Mouse (Mus musculus) midbrain, embryonic 15.5 days (tissue): ENCODE data around the gene Rpl3. TPM values are rescaled to one million over a fixed set of nuclear protein-coding genes. Genes with fewer than 3 reads are reported as not detected.

Source experiments
- ATAC-seq: fragments of 200-750 bp; cut with Nextera tagmentation; replicated peaks from 2 replicates; pipeline ENCODE4 v1.8.0; 2017; ENCODE audit warnings: moderate TSS enrichment
- H3K27ac ChIP-seq: fragments of 300-500 bp; sonication (generic); 2 replicates; pipeline ENCODE4 v1.5.1; 2015; ENCODE audit warnings: mild to moderate bottlenecking, inconsistent platforms
- H3K27me3 ChIP-seq: fragments of 300-500 bp; sonication (generic); replicated peaks from 2 replicates; pipeline ENCODE4 v1.6.1; 2015; ENCODE audit warnings: inconsistent platforms
- H3K36me3 ChIP-seq: fragments of 300-500 bp; sonication (generic); replicated peaks from 2 replicates; pipeline ENCODE4 v1.6.1; 2015; ENCODE audit warnings: inconsistent platforms
- H3K4me1 ChIP-seq: fragments of 300-500 bp; sonication (generic); 2 replicates; pipeline ENCODE4 v1.6.1; 2015; ENCODE audit warnings: inconsistent platforms
- H3K4me2 ChIP-seq: fragments of 300-500 bp; sonication (generic); 2 replicates; pipeline ENCODE4 v1.6.1; 2015; ENCODE audit warnings: inconsistent platforms, mild to moderate bottlenecking, moderate library complexity
- H3K4me3 ChIP-seq: fragments of 300-500 bp; sonication (generic); 2 replicates; pipeline ENCODE4 v1.5.1; 2015; ENCODE audit warnings: mild to moderate bottlenecking, inconsistent platforms
- H3K9ac ChIP-seq: fragments of 300-500 bp; sonication (generic); 2 replicates; pipeline ENCODE4 v1.6.1; 2015; ENCODE audit warnings: mild to moderate bottlenecking, inconsistent platforms
- H3K9me3 ChIP-seq: fragments of 300-500 bp; sonication (generic); 2 replicates; pipeline ENCODE4 v1.6.1; 2016; ENCODE audit warnings: inconsistent platforms
- WGBS: fragments of 180-500 bp; shearing (Covaris S2); methylation state at CpG from one replicate; pipeline ENCODE4 v1.1.7; 2015; ENCODE audit warnings: mixed read lengths; 5-methylcytosine and 5-hydroxymethylcytosine counted together
- polyA plus RNA-seq: library from polyadenylated mRNA; unstranded; fragments of >200 nt; fragmentation: Nextera tagmentation; extraction: Ambion mirVana; gene quantifications from 2 replicates; pipeline ENCODE4 v1.2.1, GENCODE M21; 2015

Gene Rpl3
- polyA plus RNA-seq: 522 and 525 TPM in 2 replicates

DNA sequence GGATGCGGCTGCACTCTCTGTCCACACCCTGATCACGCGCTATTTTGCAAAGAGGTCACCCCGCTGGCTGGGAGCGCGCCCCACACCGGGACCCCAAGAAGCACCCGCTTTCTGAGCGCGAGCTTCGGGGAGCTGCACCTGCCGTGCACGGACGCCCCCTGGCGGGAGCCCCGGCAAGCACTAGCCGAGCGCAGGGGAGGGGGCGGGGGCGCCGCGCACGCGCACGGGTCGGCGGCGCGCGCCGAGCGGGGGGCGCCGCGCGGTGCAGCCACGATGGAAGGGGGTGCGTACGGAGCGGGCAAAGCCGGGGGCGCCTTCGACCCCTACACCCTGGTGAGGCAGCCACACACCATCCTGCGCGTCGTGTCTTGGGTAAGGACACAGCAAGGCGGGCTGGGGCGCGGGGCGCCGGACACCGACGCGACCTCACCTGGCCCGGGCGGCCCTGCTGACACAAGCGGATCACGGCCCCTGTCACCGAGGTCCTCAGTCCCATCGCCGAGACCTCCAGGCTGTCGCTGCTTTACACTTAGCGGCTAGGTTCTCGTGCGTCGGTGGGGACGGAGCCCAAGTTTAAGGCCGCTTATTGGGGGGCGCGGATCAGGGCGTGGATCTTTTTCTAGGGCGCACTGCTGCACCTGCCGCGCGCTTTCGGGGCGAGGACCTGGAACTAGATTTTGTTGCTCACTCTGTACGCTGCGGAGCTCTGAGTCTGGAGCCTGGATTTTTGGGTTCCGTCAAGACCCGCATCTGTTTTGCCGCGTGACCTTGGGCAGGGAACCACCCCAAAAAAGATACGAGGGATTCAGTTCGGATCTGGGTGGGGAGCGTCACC is at the start of gene Rpl3, which contains the start of gene Syngr1:
Gene Rpl3, minus strand, starts transcription at position 748 of the 835 bp plus-strand sequence.
Gene Syngr1, plus strand, starts transcription at position 214 of the 835 bp plus-strand sequence.
- 1% methylated on average over 84 of the region's 86 CpGs for WGBS
- H3K4me1 ChIP-seq: peaks cover 29% of the 10 kb centered on the region
- peak within 1 kb of the TSS; percentile 67 for H3K27ac ChIP-seq
- peak within 1 kb of the TSS; percentile 85 for H3K4me3 ChIP-seq
- no peaks in the 10 kb centered on the region for H3K27me3 ChIP-seq
- H3K36me3 ChIP-seq: no peaks in the 10 kb centered on the region
- peak within 1 kb of the TSS; percentile 78 for H3K4me2 ChIP-seq
- ATAC-seq: peak; percentile 62
- peak within 1 kb of the TSS; percentile 82 for H3K9ac ChIP-seq
- H3K9me3 ChIP-seq: no peaks in the 10 kb centered on the region

- H3K9ac ChIP-seq: no peak overlapping the region
- no peaks in the 10 kb centered on the region for H3K27me3 ChIP-seq
- 0 out of 2 replicates have a peak, but pooled peaks cover 5% of the 10 kb centered on the region for H3K36me3 ChIP-seq
- H3K27ac ChIP-seq: no peak overlapping the region
- WGBS: 97% methylated on average over 3 of the region's 3 CpGs
- no peak overlapping the region for H3K4me2 ChIP-seq
- peaks cover 9% of the 10 kb centered on the region; the same call in 1 of the 2 replicates for H3K4me1 ChIP-seq
- no peak for ATAC-seq
- H3K4me3 ChIP-seq: no peak overlapping the region
- no peaks in the 10 kb centered on the region for H3K9me3 ChIP-seq
Observed at GRCm38 (mm10) chr15:80140878-80141277, 49.2 kb upstream of the Rpl3 start.

DNA sequence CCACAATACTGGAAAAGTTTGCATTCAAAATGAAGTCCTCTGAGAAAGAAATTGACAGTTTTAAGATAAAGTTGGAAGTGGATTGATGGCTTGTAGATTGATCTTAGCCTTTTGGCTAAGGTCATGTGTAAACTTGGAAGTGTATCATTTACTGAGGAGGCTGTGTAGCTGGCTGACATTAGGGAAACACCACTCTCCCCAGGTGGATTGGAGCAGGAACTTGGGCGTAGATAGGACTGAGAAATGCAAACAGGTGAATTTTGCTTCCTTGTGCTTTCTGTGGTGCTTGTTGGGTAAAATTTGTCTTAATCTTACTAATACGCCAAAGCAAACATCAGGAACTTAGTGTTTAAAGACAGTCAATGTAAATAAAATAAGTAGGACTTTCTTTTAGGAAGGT is 48.6 kb upstream of the Rpl3 start:
- Histone ChIP-seq H3K36me3 (0 out of 2 replicates have a peak, but pooled peaks cover 5% of the 10 kb centered on the region), H3K9me3 (no peaks in the 10 kb centered on the region), H3K9ac (no peak overlapping the region), H3K4me2 (no peak overlapping the region), H3K27ac (no peak overlapping the region), H3K27me3 (no peaks in the 10 kb centered on the region), H3K4me3 (no peak overlapping the region), H3K4me1 (peaks cover 9% of the 10 kb centered on the region; the same call in 1 of the 2 replicates)
- ATAC-seq: no peak
- 99% methylated on average over 2 of the region's 2 CpGs for WGBS

DNA sequence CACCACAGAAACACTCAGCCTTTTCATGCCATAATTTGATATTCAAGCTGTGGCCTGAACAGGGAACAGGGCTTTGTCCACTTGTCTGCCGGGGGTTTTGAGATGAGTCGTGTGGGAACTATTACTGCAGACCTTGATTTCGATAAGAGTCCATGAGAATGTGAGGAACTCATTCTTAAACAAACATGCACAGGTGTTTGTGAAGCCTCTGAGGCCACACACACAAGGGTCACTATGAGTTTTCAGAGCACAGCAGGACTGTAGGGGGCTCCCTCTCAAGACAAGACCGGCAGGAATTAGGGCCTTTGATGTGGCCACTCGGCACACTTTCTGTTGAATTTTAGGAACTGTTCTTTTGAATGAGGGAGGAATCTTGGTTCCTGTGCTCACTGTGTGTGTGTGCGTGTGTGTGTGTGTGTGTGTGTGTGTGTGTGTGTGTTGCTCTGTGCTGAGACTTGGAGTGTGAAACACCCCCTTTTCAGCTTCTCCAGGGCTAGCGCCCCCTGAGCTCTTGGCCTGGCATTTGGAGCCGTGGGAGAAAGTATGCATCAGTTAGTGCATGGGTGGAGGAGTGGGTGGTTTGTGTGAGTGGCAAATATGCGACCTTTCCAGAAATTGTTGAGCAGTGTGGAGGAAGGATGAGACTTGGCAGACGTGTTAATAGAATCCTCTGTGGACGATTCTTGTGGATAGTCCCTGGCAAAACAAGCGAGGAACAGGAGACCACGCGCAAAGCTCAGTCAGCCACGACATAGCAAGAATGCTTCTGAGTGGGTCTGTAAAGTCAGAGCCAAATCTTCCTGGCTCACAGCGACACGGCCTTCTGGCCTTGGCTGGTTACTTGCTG is 46.5 kb upstream of the Rpl3 start:
- WGBS: 59% methylated on average over 17 of the region's 17 CpGs

GRCm38 (mm10) chr15:80136645-80137044 is 45.0 kb upstream of the Rpl3 start:
- Histone ChIP-seq H3K27ac (no peak overlapping the region), H3K9me3 (no peaks in the 10 kb centered on the region), H3K4me2 (no peak overlapping the region), H3K27me3 (no peaks in the 10 kb centered on the region), H3K9ac (no peak overlapping the region), H3K4me1 (peaks cover 31% of the 10 kb centered on the region), H3K4me3 (no peak overlapping the region), H3K36me3 (no peaks in the 10 kb centered on the region)
- 95% methylated on average over 3 of the region's 3 CpGs for WGBS
- no peak for ATAC-seq

More for the DNA sequence above, 46.5 kb upstream of the Rpl3 start:
- H3K27me3 ChIP-seq: no peaks in the 10 kb centered on the region
- H3K36me3 ChIP-seq: 0 out of 2 replicates have a peak, but pooled peaks cover 5% of the 10 kb centered on the region
- peaks cover 27% of the 10 kb centered on the region for H3K4me1 ChIP-seq
- no peak overlapping the region for H3K4me3 ChIP-seq
- ATAC-seq: no peak
- 0 out of 2 replicates have a peak overlapping the region, but pooled peaks have one; percentile 15 for H3K27ac ChIP-seq
- no peaks in the 10 kb centered on the region for H3K9me3 ChIP-seq
- no peak overlapping the region for H3K9ac ChIP-seq
- H3K4me2 ChIP-seq: no peak overlapping the region

DNA sequence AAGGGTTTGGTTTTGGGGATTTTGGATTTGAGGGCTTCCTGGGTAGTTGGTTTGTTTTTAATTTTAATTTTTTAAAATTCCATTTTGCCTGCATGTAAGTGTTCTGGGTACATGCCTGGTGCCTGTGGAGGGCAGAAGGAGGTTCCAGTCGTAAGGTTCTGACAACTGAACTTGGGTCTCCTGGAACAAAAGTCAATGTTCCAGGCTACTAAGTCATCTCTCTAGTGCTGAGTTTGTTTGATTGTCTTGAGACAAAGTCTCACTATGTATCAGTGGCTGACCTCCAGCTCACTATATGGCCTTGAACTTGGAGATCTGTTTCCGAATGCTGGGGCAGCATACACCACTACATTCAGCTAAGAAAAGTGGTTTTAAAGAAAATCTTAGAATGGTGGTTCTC is 43.8 kb upstream of the Rpl3 start:
- Histone ChIP-seq H3K4me3 (no peak overlapping the region), H3K36me3 (no peaks in the 10 kb centered on the region), H3K27ac (no peak overlapping the region), H3K9ac (no peak overlapping the region), H3K4me1 (peaks cover 31% of the 10 kb centered on the region), H3K4me2 (no peak overlapping the region), H3K27me3 (no peaks in the 10 kb centered on the region), H3K9me3 (no peaks in the 10 kb centered on the region)
- ATAC-seq: no peak
- 87% methylated on average over 2 of the region's 2 CpGs for WGBS

GRCm38 (mm10) chr15:80134450-80134847 is 42.8 kb upstream of the Rpl3 start:
- Histone ChIP-seq H3K4me3 (peak overlapping the region; percentile 64; the same call in 1 of the 2 replicates), H3K9me3 (no peaks in the 10 kb centered on the region), H3K27ac (peak overlapping the region; percentile 22; the same call in 1 of the 2 replicates), H3K36me3 (no peaks in the 10 kb centered on the region), H3K4me2 (peak overlapping the region; percentile 78), H3K27me3 (no peaks in the 10 kb centered on the region), H3K9ac (peak overlapping the region; percentile 77), H3K4me1 (peaks cover 31% of the 10 kb centered on the region)
- no peak for ATAC-seq
- WGBS: 55% methylated on average over 9 of the region's 9 CpGs

DNA sequence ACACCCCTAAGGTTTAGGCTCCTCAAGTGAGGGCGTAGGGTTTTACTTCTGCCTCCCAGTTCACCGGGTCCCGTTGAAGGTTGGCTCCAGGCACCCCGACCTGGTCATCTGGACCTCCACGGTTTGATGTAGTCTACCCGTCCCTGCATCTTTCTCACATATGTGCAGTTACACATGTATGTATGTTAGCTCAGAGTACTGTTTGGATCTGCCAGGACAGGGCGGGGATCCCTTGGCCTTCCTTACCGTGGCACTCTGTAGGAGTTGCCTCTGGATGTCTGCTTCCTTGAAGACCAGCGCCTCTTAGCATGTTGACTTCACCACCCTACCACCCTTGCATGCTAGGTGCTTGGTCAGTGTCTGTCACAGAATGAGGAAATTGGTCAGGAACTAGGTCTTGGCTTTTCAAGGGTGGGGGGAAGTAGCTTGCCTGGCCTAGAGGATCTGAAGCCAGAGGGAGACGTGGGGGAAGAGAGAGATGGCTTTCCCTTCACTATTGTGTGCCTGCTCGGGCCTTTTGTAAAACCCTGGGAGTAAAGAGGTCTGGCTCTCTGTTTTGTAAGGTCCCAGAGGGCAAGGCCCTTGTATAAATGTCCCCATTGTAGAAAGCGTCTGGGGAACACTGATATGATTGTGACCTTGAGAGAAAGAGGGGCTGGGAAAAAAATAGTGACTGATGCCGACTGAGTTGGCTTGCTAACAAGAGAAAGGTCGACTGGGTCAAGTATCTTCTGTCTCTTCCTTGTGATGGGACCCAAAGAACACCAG is 42.2 kb upstream of the Rpl3 start:
- WGBS: 13% methylated on average over 14 of the region's 14 CpGs
- Histone ChIP-seq H3K4me1 (peaks cover 31% of the 10 kb centered on the region), H3K9ac (peak overlapping the region; percentile 77), H3K27me3 (no peaks in the 10 kb centered on the region), H3K36me3 (no peaks in the 10 kb centered on the region), H3K4me2 (peak overlapping the region; percentile 78), H3K27ac (peak overlapping the region; percentile 99), H3K9me3 (no peaks in the 10 kb centered on the region), H3K4me3 (peak overlapping the region; percentile 64)
- ATAC-seq: peak; percentile 30

DNA sequence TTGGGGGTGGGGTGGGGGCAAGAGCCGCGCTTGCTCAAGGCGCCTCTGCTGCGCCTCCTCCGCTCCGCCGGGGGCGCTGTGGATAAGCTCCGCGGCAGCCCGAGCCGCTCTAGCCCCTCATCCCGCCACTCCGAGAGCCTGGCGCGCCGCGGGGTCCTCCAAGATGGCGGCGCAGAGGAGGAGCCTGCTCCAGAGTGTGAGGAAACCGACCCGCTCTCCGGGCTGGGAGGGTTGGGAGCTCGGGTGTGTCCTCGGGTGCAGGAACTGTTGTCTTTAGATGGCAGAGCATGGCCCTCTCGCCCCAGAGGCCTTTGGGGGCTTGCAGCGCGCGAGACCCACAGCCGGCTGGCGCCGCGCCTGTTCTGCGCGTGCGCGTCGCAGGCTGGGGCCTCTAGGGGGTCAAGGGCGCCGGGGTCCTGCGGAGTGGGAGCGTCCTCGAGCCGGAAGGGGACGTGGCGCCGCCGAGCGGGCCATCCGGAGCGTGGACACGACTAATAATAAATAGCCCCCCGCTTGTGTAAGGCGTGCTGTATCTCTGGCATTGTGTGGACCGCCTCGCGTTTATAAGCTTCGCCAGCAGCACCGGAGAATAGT is 41.4 kb upstream of the Rpl3 start, which contains the start of gene Tab1:
Gene Tab1, plus strand, starts transcription at position 135 of the 594 bp plus-strand sequence.
- no peaks in the 10 kb centered on the region for H3K9me3 ChIP-seq
- WGBS: under 1% methylated on average over 52 of the region's 59 CpGs
- peak; percentile 96 for ATAC-seq

GRCm38 (mm10) chr15:80132452-80132851 is 40.8 kb upstream of the Rpl3 start:
- Histone ChIP-seq H3K36me3 (no peaks in the 10 kb centered on the region), H3K9ac (no peak overlapping the region), H3K27ac (0 out of 2 replicates have a peak overlapping the region, but pooled peaks have one; percentile 99), H3K4me2 (peak overlapping the region; percentile 78), H3K4me1 (peaks cover 23% of the 10 kb centered on the region), H3K27me3 (no peaks in the 10 kb centered on the region), H3K9me3 (no peaks in the 10 kb centered on the region), H3K4me3 (peak overlapping the region; percentile 64)
- 84% methylated on average over 9 of the region's 9 CpGs for WGBS
- ATAC-seq: peak; percentile 12

More for the DNA sequence above, 41.4 kb upstream of the Rpl3 start, which contains the start of gene Tab1:
- Histone ChIP-seq H3K36me3 (no peaks in the 10 kb centered on the region), H3K4me2 (peak within 1 kb of the TSS; percentile 78), H3K4me3 (peak within 1 kb of the TSS; percentile 64), H3K27ac (peak within 1 kb of the TSS; percentile 99), H3K9ac (peak within 1 kb of the TSS; percentile 77), H3K27me3 (no peaks in the 10 kb centered on the region), H3K4me1 (peaks cover 29% of the 10 kb centered on the region)

- H3K4me1 ChIP-seq: peaks cover 23% of the 10 kb centered on the region
- H3K4me3 ChIP-seq: no peak overlapping the region
- H3K9ac ChIP-seq: no peak overlapping the region
- H3K27me3 ChIP-seq: no peaks in the 10 kb centered on the region
- H3K27ac ChIP-seq: no peak overlapping the region
- no peaks in the 10 kb centered on the region for H3K36me3 ChIP-seq
- no peak overlapping the region for H3K4me2 ChIP-seq
- no peak for ATAC-seq
- 70% methylated on average over 6 of the region's 6 CpGs for WGBS
- H3K9me3 ChIP-seq: no peaks in the 10 kb centered on the region
Observed at GRCm38 (mm10) chr15:80131421-80131820, 39.8 kb upstream of the Rpl3 start.
